In the genomic region with DNA sequence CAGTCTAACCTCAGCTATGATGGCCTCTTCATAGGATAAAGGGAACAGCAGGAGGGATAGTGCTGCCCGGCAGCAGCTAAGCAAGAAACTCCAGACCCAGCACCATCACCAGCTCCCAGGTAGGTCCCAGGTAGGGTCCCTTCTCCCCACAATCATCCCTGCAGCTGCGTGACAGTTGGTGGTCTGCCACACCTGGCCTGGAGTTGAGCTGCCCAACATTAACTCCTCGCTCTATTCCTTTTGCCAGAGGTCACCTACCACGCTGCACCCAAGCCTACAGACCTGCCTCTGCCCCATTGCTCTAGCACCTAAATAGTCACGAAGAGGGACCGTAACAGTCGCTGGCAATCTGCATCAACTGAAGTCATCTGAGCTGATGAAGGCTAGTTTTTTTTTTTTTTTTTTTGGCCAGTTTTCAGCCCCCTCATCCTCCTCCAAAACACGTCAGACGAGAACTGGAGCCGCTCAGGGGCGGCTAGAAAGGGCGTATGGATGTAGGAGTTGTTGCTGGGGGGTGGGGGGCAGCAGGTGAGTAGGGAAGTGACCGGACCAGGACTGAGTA, we compare ENCODE assay signal across 9 mouse cellular contexts. TPM values are rescaled to one million over a fixed set of nuclear protein-coding genes. Genes with fewer than 3 reads are reported as not detected.
DNase-seq lines count a peak whose midpoint lies in the region; ATAC-seq and TF ChIP-seq lines count a peak whose summit lies in the region.
"Had no signal": no experiment of that assay in that cellular context is flagged by ENCODE, and none has a peak within 500 bp of the region (broad histone marks: within the 10 kb centered on the region; RNA-seq: fewer than 3 reads in every experiment).

No protein-coding gene starts in this region.

- 7% methylated on average over 13 of the region's 13 CpGs for WGBS in kidney, embryonic 15.5 days
- WGBS in embryonic facial prominence, embryonic 10.5 days = 7% methylated on average over 13 of the region's 13 CpGs
- 6% methylated on average over 13 of the region's 13 CpGs for WGBS in hindbrain, embryonic 16.5 days

- TF ChIP-seq POLR2A in myocyte (IDR thresholded peaks at IDR 0.05; ENCODE audit: insufficient read length, low read depth) = no peak

- peaks cover 4% of the 10 kb centered on the region; the same call in 1 of the 2 replicates for H3K36me3 ChIP-seq in kidney, embryonic 15.5 days
- H3K36me3 ChIP-seq in embryonic facial prominence, embryonic 10.5 days (replicated peaks) = peaks cover 21% of the 10 kb centered on the region
- no peaks in the 10 kb centered on the region for H3K36me3 ChIP-seq in hindbrain, embryonic 16.5 days (ENCODE audit: control insufficient read depth, insufficient read depth, low read length)
- H3K36me3 ChIP-seq in myocyte (ENCODE audit: control insufficient read depth, insufficient read depth) = peaks cover 13% of the 10 kb centered on the region

- peak overlapping the region; percentile 88 for H3K4me2 ChIP-seq in kidney, embryonic 15.5 days
- peak overlapping the region; percentile 88 for H3K4me2 ChIP-seq in hindbrain, embryonic 16.5 days (ENCODE audit: low read length)
- H3K4me2 ChIP-seq in myocyte (ENCODE audit: low read depth) = peak overlapping the region; percentile 79

- peak overlapping the region; percentile 84; the same call in 1 of the 2 replicates for H3K9ac ChIP-seq in kidney, embryonic 15.5 days
- peak overlapping the region; percentile 98 for H3K9ac ChIP-seq in hindbrain, embryonic 16.5 days (ENCODE audit: low read depth, low read length)

- H3ac ChIP-seq in myocyte (ENCODE audit: control insufficient read depth, insufficient read length) = no peak overlapping the region

- DNase-seq in kidney, postnatal 4 days = no peak
- no peak for DNase-seq in embryonic facial prominence, embryonic 10.5 days (ENCODE audit: low spot score)
- no peak for DNase-seq in left cerebral cortex, postnatal 4 days
- DNase-seq in natural killer cell, adult 2 months (ENCODE audit: low spot score in 2 of 2) = no peak
- DNase-seq in layer of hippocampus, postnatal 14 days (ENCODE audit: low spot score in 2 of 2) = no peak

- ATAC-seq in kidney, embryonic 15.5 days (replicated peaks; ENCODE audit: low FRiP score) = no peak
- no peak for ATAC-seq in hindbrain, embryonic 16.5 days

- peak overlapping the region; percentile 80 for H3K4me3 ChIP-seq in kidney, embryonic 15.5 days (replicated peaks)
- H3K4me3 ChIP-seq in embryonic facial prominence, embryonic 10.5 days = peak overlapping the region; percentile 96
- H3K4me3 ChIP-seq in hindbrain, embryonic 16.5 days (ENCODE audit: low read length) = peak overlapping the region; percentile 92
- H3K4me3 ChIP-seq in myocyte = peak overlapping the region; percentile 100

- H3K4me1 ChIP-seq in kidney, embryonic 15.5 days = peaks cover 33% of the 10 kb centered on the region
- H3K4me1 ChIP-seq in embryonic facial prominence, embryonic 10.5 days = peaks cover 66% of the 10 kb centered on the region
- peaks cover 30% of the 10 kb centered on the region for H3K4me1 ChIP-seq in hindbrain, embryonic 16.5 days (ENCODE audit: control insufficient read depth, insufficient read depth, low read depth, low read length)

- no peaks in the 10 kb centered on the region for H3K9me3 ChIP-seq in kidney, embryonic 15.5 days (replicated peaks)
- H3K9me3 ChIP-seq in embryonic facial prominence, embryonic 10.5 days = no peaks in the 10 kb centered on the region
- no peaks in the 10 kb centered on the region for H3K9me3 ChIP-seq in hindbrain, embryonic 16.5 days (ENCODE audit: control insufficient read depth, low read length)

- intact Hi-C loops in left cerebral cortex, postnatal 4 days (cut with DNase I) = loop anchor here (5.0 kb wide), 2 partner anchors 183 to 308 kb away; a partner anchor contains a TSS

- peaks cover 40% of the 10 kb centered on the region for H3K79me2 ChIP-seq in myocyte (ENCODE audit: control insufficient read depth, insufficient read depth)

- H3K27me3 ChIP-seq in kidney, embryonic 15.5 days = peaks cover 23% of the 10 kb centered on the region
- H3K27me3 ChIP-seq in embryonic facial prominence, embryonic 10.5 days (replicated peaks; ENCODE audit: low read depth, poor library complexity, severe bottlenecking) = peaks cover 21% of the 10 kb centered on the region
- H3K27me3 ChIP-seq in hindbrain, embryonic 16.5 days (replicated peaks; ENCODE audit: control insufficient read depth, insufficient read depth, low read length) = peaks cover 5% of the 10 kb centered on the region; the same call in 1 of the 2 replicates
- no peaks in the 10 kb centered on the region for H3K27me3 ChIP-seq in myocyte (ENCODE audit: control insufficient read depth, insufficient read depth, insufficient read length)
- H3K27me3 ChIP-seq: Patski had no signal

- peak overlapping the region; percentile 92; the same call in 1 of the 2 replicates for H3K27ac ChIP-seq in kidney, embryonic 15.5 days
- peak overlapping the region; percentile 97 for H3K27ac ChIP-seq in embryonic facial prominence, embryonic 10.5 days (replicated peaks)
- peak overlapping the region; percentile 95 for H3K27ac ChIP-seq in hindbrain, embryonic 16.5 days (ENCODE audit: low read depth, low read length)

TF ChIP-seq in myocyte, 11 proteins besides CTCF, POLR2A, EP300 and RAD21:
- TF ChIP-seq E2F4 (IDR thresholded peaks at IDR 0.05; ENCODE audit: insufficient read depth) (no peak), MAX (IDR thresholded peaks at IDR 0.05; ENCODE audit: low read depth) (no peak), CEBPB (IDR thresholded peaks at IDR 0.05; ENCODE audit: insufficient read depth, poor library complexity, severe bottlenecking) (no peak), USF1 (IDR thresholded peaks at IDR 0.05; ENCODE audit: low read depth) (no peak), MYOG (IDR thresholded peaks at IDR 0.05; ENCODE audit: control insufficient read depth in 1 of 3, insufficient read depth in 1 of 3, insufficient read length in 2 of 3, low read depth in 2 of 3) (no peak), POLR2AphosphoS2 (IDR thresholded peaks at IDR 0.05; ENCODE audit: insufficient read length, low read depth) (no peak), SRF (IDR thresholded peaks at IDR 0.05; ENCODE audit: control insufficient read depth, insufficient read length, low read depth) (no peak), REST (IDR thresholded peaks at IDR 0.05; ENCODE audit: insufficient read depth, insufficient read length) (no peak), MYOD1 (IDR thresholded peaks at IDR 0.05; ENCODE audit: control insufficient read depth in 1 of 3, insufficient read length in 2 of 3, low read depth in 2 of 3) (no peak), TCF12 (IDR thresholded peaks at IDR 0.05; ENCODE audit: insufficient read depth, poor library complexity, severe bottlenecking) (no peak), TCF3 (IDR thresholded peaks at IDR 0.05; ENCODE audit: insufficient read length, low read depth) (no peak)

RNA-seq across cellular contexts. Expression of a gene that starts 0.7 kb away (rescaled TPM):
- 60.0 and 60.2 TPM in 2 replicates for polyA plus RNA-seq in kidney, embryonic 15.5 days (2015; fragmentation: Nextera tagmentation; extraction: Ambion mirVana)
- 84.1 and 89.0 TPM in 2 replicates for polyA plus RNA-seq in embryonic facial prominence, embryonic 10.5 days (2016; fragmentation: Nextera tagmentation; extraction: Ambion mirVana)
- polyA plus RNA-seq in hindbrain, embryonic 16.5 days (2015; fragmentation: Nextera tagmentation; extraction: Ambion mirVana) = 57.2 and 65.4 TPM in 2 replicates
- 930 TPM for polyA plus RNA-seq in myocyte (2012; fragmentation: generic; extraction: Trizol)
- total RNA-seq in left cerebral cortex, postnatal 4 days (2021) = 100 to 1,000 TPM; 160 to 188 TPM
- 100 to 1,000 TPM; 140 to 150 TPM for total RNA-seq in layer of hippocampus, postnatal 14 days (2021)

Comparison
In these comparisons a context has a peak if more than half of its experiments do, and no peak if none do; other contexts are left out.
1. RNA of a gene that starts 0.7 kb away (polyA plus RNA-seq): 930 TPM in myocyte (single experiment); 84.1 to 89.0 TPM in embryonic facial prominence, embryonic 10.5 days, 60.0 to 60.2 TPM in kidney, embryonic 15.5 days and 57.2 to 65.4 TPM in hindbrain, embryonic 16.5 days; every median in the first group is over 10 times any median in the second.
2. Peak in every context shown above with its lines, with median percentiles within 50 percentile points of each other: H3K27ac ChIP-seq, H3K4me2 ChIP-seq and H3K4me3 ChIP-seq.